Mouse (Mus musculus): ENCODE measurements around the gene Olfr74. TPM values are rescaled to one million over a fixed set of nuclear protein-coding genes. Genes with fewer than 3 reads are reported as not detected.
"Not testable (repeated sequence)": the region's sequence is repeated elsewhere in the genome, so short reads cannot be mapped to it uniquely, and the experiment has no call there.

Olfr74 gene
- not detected in 2 replicates for polyA plus RNA-seq (2012; rRNA removed)

GRCm38 (mm10) chr2:87974563-87974962 lies at the start of gene Olfr74:
TSS of gene Olfr74 (minus strand) at chr2:87974663.
- Histone ChIP-seq H3K4me1 (ENCODE audit: control insufficient read depth, insufficient read depth, low read length) (no peaks in the 10 kb centered on the region), H3K27me3 (replicated peaks; ENCODE audit: control insufficient read depth, insufficient read depth, low read length) (no peaks in the 10 kb centered on the region), H3K36me3 (ENCODE audit: control insufficient read depth, insufficient read depth, low read length) (no peaks in the 10 kb centered on the region), H3K27ac (ENCODE audit: insufficient read depth, low read depth, low read length) (no peak within 1 kb of the TSS), H3K4me3 (ENCODE audit: insufficient read depth, low read depth, low read length) (no peak within 1 kb of the TSS)
- no peak for TF ChIP-seq CTCF (conservative IDR thresholded peaks at IDR 0.05; ENCODE audit: insufficient read depth, insufficient read length, low read depth, low read length)
- no peak for TF ChIP-seq POLR2A (IDR thresholded peaks at IDR 0.05; ENCODE audit: low read depth, low read length)
- WGBS, result 66% methylated on average over 3 of the region's 3 CpGs
- DNase-seq, result no peak

- not testable (repeated sequence) for H3K27ac ChIP-seq (ENCODE audit: insufficient read depth, low read depth, low read length); H3K36me3 ChIP-seq (ENCODE audit: control insufficient read depth, insufficient read depth, low read length); H3K4me1 ChIP-seq (ENCODE audit: control insufficient read depth, insufficient read depth, low read length); H3K27me3 ChIP-seq (replicated peaks; ENCODE audit: control insufficient read depth, insufficient read depth, low read length); DNase-seq; H3K4me3 ChIP-seq (ENCODE audit: insufficient read depth, low read depth, low read length)
- WGBS, result 67% methylated on average over 1 of the region's 1 CpGs
Observed at GRCm38 (mm10) chr2:88022474-88022873, 48.0 kb upstream of the Olfr74 start, which contains the start of gene Olfr1161. TSS of gene Olfr1161 (plus strand) at chr2:88022774.

- Histone ChIP-seq H3K4me1 (ENCODE audit: control insufficient read depth, insufficient read depth, low read length) (no peaks in the 10 kb centered on the region), H3K27me3 (replicated peaks; ENCODE audit: control insufficient read depth, insufficient read depth, low read length) (no peaks in the 10 kb centered on the region), H3K36me3 (ENCODE audit: control insufficient read depth, insufficient read depth, low read length) (no peaks in the 10 kb centered on the region), H3K27ac (ENCODE audit: insufficient read depth, low read depth, low read length) (no peak within 1 kb of the TSS), H3K4me3 (ENCODE audit: insufficient read depth, low read depth, low read length) (no peak within 1 kb of the TSS)
- peak; percentile 6 for DNase-seq
- TF ChIP-seq CTCF (conservative IDR thresholded peaks at IDR 0.05; ENCODE audit: insufficient read depth, insufficient read length, low read depth, low read length) (no peak), POLR2A (IDR thresholded peaks at IDR 0.05; ENCODE audit: low read depth, low read length) (no peak)
Observed at GRCm38 (mm10) chr2:88007515-88008318, 33.3 kb upstream of the Olfr74 start, which contains the start of gene Olfr1160. TSS of gene Olfr1160 (minus strand) at chr2:88008268.

- Histone ChIP-seq H3K4me1 (ENCODE audit: control insufficient read depth, insufficient read depth, low read length) (no peaks in the 10 kb centered on the region), H3K36me3 (ENCODE audit: control insufficient read depth, insufficient read depth, low read length) (no peaks in the 10 kb centered on the region), H3K27ac (ENCODE audit: insufficient read depth, low read depth, low read length) (no peak within 1 kb of the TSS), H3K27me3 (replicated peaks; ENCODE audit: control insufficient read depth, insufficient read depth, low read length) (no peaks in the 10 kb centered on the region), H3K4me3 (ENCODE audit: insufficient read depth, low read depth, low read length) (no peak within 1 kb of the TSS)
- no peak for TF ChIP-seq POLR2A (IDR thresholded peaks at IDR 0.05; ENCODE audit: low read depth, low read length)
- TF ChIP-seq CTCF (conservative IDR thresholded peaks at IDR 0.05; ENCODE audit: insufficient read depth, insufficient read length, low read depth, low read length), result no peak
- DNase-seq, result no peak
Observed at GRCm38 (mm10) chr2:87989813-87990212, 15.3 kb upstream of the Olfr74 start, which contains the start of gene Olfr1158. TSS of gene Olfr1158 (plus strand) at chr2:87990113.

- no peaks in the 10 kb centered on the region for H3K36me3 ChIP-seq (ENCODE audit: control insufficient read depth, insufficient read depth, low read length)
- DNase-seq, result no peak
- no peaks in the 10 kb centered on the region for H3K27me3 ChIP-seq (replicated peaks; ENCODE audit: control insufficient read depth, insufficient read depth, low read length)
- no peaks in the 10 kb centered on the region for H3K4me1 ChIP-seq (ENCODE audit: control insufficient read depth, insufficient read depth, low read length)
- no peak within 1 kb of the TSS for H3K4me3 ChIP-seq (ENCODE audit: insufficient read depth, low read depth, low read length)
- no peak within 1 kb of the TSS for H3K27ac ChIP-seq (ENCODE audit: insufficient read depth, low read depth, low read length)
- 94% methylated on average over 4 of the region's 4 CpGs for WGBS
- TF ChIP-seq CTCF (conservative IDR thresholded peaks at IDR 0.05; ENCODE audit: insufficient read depth, insufficient read length, low read depth, low read length), result no peak
- no peak for TF ChIP-seq POLR2A (IDR thresholded peaks at IDR 0.05; ENCODE audit: low read depth, low read length)
Observed at GRCm38 (mm10) chr2:87968199-87968598, 6.3 kb downstream of the Olfr74 start, which contains the start of gene Olfr1157. TSS of gene Olfr1157 (minus strand) at chr2:87968299.

- no peak for DNase-seq
- Histone ChIP-seq H3K4me3 (ENCODE audit: insufficient read depth, low read depth, low read length) (no peak within 1 kb of the TSS), H3K4me1 (ENCODE audit: control insufficient read depth, insufficient read depth, low read length) (no peaks in the 10 kb centered on the region), H3K27me3 (replicated peaks; ENCODE audit: control insufficient read depth, insufficient read depth, low read length) (no peaks in the 10 kb centered on the region), H3K27ac (ENCODE audit: insufficient read depth, low read depth, low read length) (no peak within 1 kb of the TSS), H3K36me3 (ENCODE audit: control insufficient read depth, insufficient read depth, low read length) (no peaks in the 10 kb centered on the region)
- TF ChIP-seq POLR2A (IDR thresholded peaks at IDR 0.05; ENCODE audit: low read depth, low read length) (no peak), CTCF (conservative IDR thresholded peaks at IDR 0.05; ENCODE audit: insufficient read depth, insufficient read length, low read depth, low read length) (no peak)
Observed at GRCm38 (mm10) chr2:87953000-87953399, 21.5 kb downstream of the Olfr74 start, which contains the start of gene Olfr1156. TSS of gene Olfr1156 (minus strand) at chr2:87953100.

- no peaks in the 10 kb centered on the region for H3K27me3 ChIP-seq (replicated peaks; ENCODE audit: control insufficient read depth, insufficient read depth, low read length)
- WGBS, result 91% methylated on average over 1 of the region's 1 CpGs
- no peak for TF ChIP-seq CTCF (conservative IDR thresholded peaks at IDR 0.05; ENCODE audit: insufficient read depth, insufficient read length, low read depth, low read length)
- TF ChIP-seq POLR2A (IDR thresholded peaks at IDR 0.05; ENCODE audit: low read depth, low read length), result no peak
- no peak within 1 kb of the TSS for H3K4me3 ChIP-seq (ENCODE audit: insufficient read depth, low read depth, low read length)
- no peaks in the 10 kb centered on the region for H3K36me3 ChIP-seq (ENCODE audit: control insufficient read depth, insufficient read depth, low read length)
- H3K27ac ChIP-seq (ENCODE audit: insufficient read depth, low read depth, low read length), result no peak within 1 kb of the TSS
- DNase-seq, result no peak
- no peaks in the 10 kb centered on the region for H3K4me1 ChIP-seq (ENCODE audit: control insufficient read depth, insufficient read depth, low read length)
Observed at GRCm38 (mm10) chr2:87945037-87945436, 29.4 kb downstream of the Olfr74 start, which contains the start of gene Olfr1155. TSS of gene Olfr1155 (minus strand) at chr2:87945137.

Other genes with a start within 250 kb of the Olfr74 start
- gene Olfr1138, start 234.7 kb downstream of the Olfr74 start, polyA plus RNA-seq (2012; rRNA removed), result not detected in 2 replicates
- gene Olfr1140, start 230.9 kb downstream of the Olfr74 start, polyA plus RNA-seq (2012; rRNA removed), result not detected in 2 replicates
- not detected in 2 replicates for gene Olfr1141, start 220.7 kb downstream of the Olfr74 start, polyA plus RNA-seq (2012; rRNA removed)
- not detected in 2 replicates for gene Olfr152, start 195.2 kb downstream of the Olfr74 start, polyA plus RNA-seq (2012; rRNA removed)
- not detected in 2 replicates for gene Olfr1143, start 174.1 kb downstream of the Olfr74 start, polyA plus RNA-seq (2012; rRNA removed)
- not detected in 2 replicates for gene Olfr1145, start 164.8 kb downstream of the Olfr74 start, polyA plus RNA-seq (2012; rRNA removed)
- gene Olfr1148, start 144.1 kb downstream of the Olfr74 start, polyA plus RNA-seq (2012; rRNA removed), result not detected in 2 replicates
- not detected in 2 replicates for gene Olfr1150-ps1, start 130.7 kb downstream of the Olfr74 start, polyA plus RNA-seq (2012; rRNA removed)
- gene Olfr1151, start 118.8 kb downstream of the Olfr74 start, polyA plus RNA-seq (2012; rRNA removed), result not detected in 2 replicates
- gene Olfr1152, start 108.2 kb downstream of the Olfr74 start, polyA plus RNA-seq (2012; rRNA removed), result not detected in 2 replicates
- not detected in 2 replicates for gene Olfr1153, start 79.7 kb downstream of the Olfr74 start, polyA plus RNA-seq (2012; rRNA removed)
- gene Olfr1154, start 69.5 kb downstream of the Olfr74 start, polyA plus RNA-seq (2012; rRNA removed), result not detected in 2 replicates
- not detected in 2 replicates for gene Olfr1155, start 29.5 kb downstream of the Olfr74 start, polyA plus RNA-seq (2012; rRNA removed)
- not detected in 2 replicates for gene Olfr1156, start 21.6 kb downstream of the Olfr74 start, polyA plus RNA-seq (2012; rRNA removed)
- gene Olfr1157, start 6.4 kb downstream of the Olfr74 start, polyA plus RNA-seq (2012; rRNA removed), result not detected in 2 replicates
- gene Olfr1158, start 15.4 kb upstream of the Olfr74 start, polyA plus RNA-seq (2012; rRNA removed), result not detected in 2 replicates
- not detected in 2 replicates for gene Olfr1160, start 33.6 kb upstream of the Olfr74 start, polyA plus RNA-seq (2012; rRNA removed)
- gene Olfr1161, start 48.1 kb upstream of the Olfr74 start, polyA plus RNA-seq (2012; rRNA removed), result not detected in 2 replicates
- gene Olfr73, start 63.0 kb upstream of the Olfr74 start, polyA plus RNA-seq (2012; rRNA removed), result not detected in 2 replicates
- gene Olfr1162, start 76.5 kb upstream of the Olfr74 start, polyA plus RNA-seq (2012; rRNA removed), result not detected in 2 replicates
- not detected in 2 replicates for gene Olfr1163, start 97.2 kb upstream of the Olfr74 start, polyA plus RNA-seq (2012; rRNA removed)
- gene Olfr1164, start 119.3 kb upstream of the Olfr74 start, polyA plus RNA-seq (2012; rRNA removed), result not detected in 2 replicates
- gene Olfr1166, start 153.6 kb upstream of the Olfr74 start, polyA plus RNA-seq (2012; rRNA removed), result not detected in 2 replicates
- gene Olfr1167, start 180.5 kb upstream of the Olfr74 start, polyA plus RNA-seq (2012; rRNA removed), result not detected in 2 replicates
- not detected in 2 replicates for gene Olfr1168, start 207.2 kb upstream of the Olfr74 start, polyA plus RNA-seq (2012; rRNA removed)